Mouse (Mus musculus) erythroblast, embryonic 14.5 days (primary cell): ENCODE results near the gene Ptx3. TPM values are rescaled to one million over a fixed set of nuclear protein-coding genes. Genes with fewer than 3 reads are reported as not detected.
"Not testable (repeated sequence)": the region's sequence is repeated elsewhere in the genome, so short reads cannot be mapped to it uniquely, and the experiment has no call there.

Experiments used
- H3K27me3 ChIP-seq: 2 replicates; pipeline ENCODE4 v1.6.1; 2012; ENCODE audit warnings: inconsistent platforms; ENCODE audit not compliant: control insufficient read depth
- H3K36me3 ChIP-seq: 2 replicates; pipeline ENCODE4 v1.6.1; 2012; ENCODE audit warnings: mild to moderate bottlenecking, inconsistent platforms; ENCODE audit not compliant: control insufficient read depth
- H3K4me1 ChIP-seq: 2 replicates; pipeline ENCODE4 v1.6.1; 2012; ENCODE audit warnings: inconsistent platforms; ENCODE audit not compliant: control insufficient read depth
- H3K4me3 ChIP-seq: replicated peaks from 2 replicates; pipeline ENCODE3; 2012; ENCODE audit warnings: moderate library complexity, mild to moderate bottlenecking, inconsistent platforms
- H3K9me3 ChIP-seq: 2 replicates; pipeline ENCODE4 v1.6.1; 2012; ENCODE audit warnings: low read length, inconsistent platforms, mixed read lengths; ENCODE audit not compliant: control insufficient read depth
- GATA1 ChIP-seq: IDR thresholded peaks from 2 replicates; pipeline ENCODE4 v1.6.1; 2012; ENCODE audit warnings: low read length, inconsistent platforms, mixed read lengths
- TAL1 ChIP-seq: IDR thresholded peaks from 3 replicates; pipeline ENCODE4 v1.6.1; 2012; ENCODE audit warnings: low read length, inconsistent platforms, mixed read lengths
- polyA plus RNA-seq: library from polyadenylated mRNA; stranded (reverse); fragments of >175 nt; gene quantifications from 2 replicates; pipeline ENCODE4 v1.2.3, GENCODE M21; 2012

Gene Ptx3
- polyA plus RNA-seq, 1 experiment = not detected

GRCm38 (mm10) chr3:66224931-66225537 lies 5.3 kb downstream of the Ptx3 start:
- Histone ChIP-seq H3K9me3 (no peaks in the 10 kb centered on the region; the same call in 1 of the 2 replicates), H3K4me3 (no peak overlapping the region), H3K27me3 (peaks cover 28% of the 10 kb centered on the region), H3K4me1 (no peaks in the 10 kb centered on the region), H3K36me3 (no peaks in the 10 kb centered on the region)
- TF ChIP-seq TAL1 (no peak), GATA1 (no peak)

GRCm38 (mm10) chr3:66236234-66236871 lies 16.6 kb downstream of the Ptx3 start:
- H3K4me1 ChIP-seq, H3K27me3 ChIP-seq, H3K9me3 ChIP-seq, H3K4me3 ChIP-seq, H3K36me3 ChIP-seq: not testable (repeated sequence)

- no peaks in the 10 kb centered on the region for H3K4me1 ChIP-seq
- H3K9me3 ChIP-seq = peaks cover 2% of the 10 kb centered on the region; the same call in 1 of the 2 replicates
- H3K27me3 ChIP-seq = no peaks in the 10 kb centered on the region
- H3K36me3 ChIP-seq = no peaks in the 10 kb centered on the region
- TF ChIP-seq TAL1 (no peak), GATA1 (no peak)
- no peak overlapping the region for H3K4me3 ChIP-seq
These were observed 20.8 kb downstream of the Ptx3 start for GRCm38 (mm10) chr3:66240476-66240875.

- Histone ChIP-seq H3K36me3 (no peaks in the 10 kb centered on the region), H3K9me3 (no peaks in the 10 kb centered on the region), H3K4me1 (no peaks in the 10 kb centered on the region), H3K27me3 (no peaks in the 10 kb centered on the region), H3K4me3 (no peak overlapping the region)
- TF ChIP-seq TAL1 = no peak
These were observed 32.1 kb downstream of the Ptx3 start for GRCm38 (mm10) chr3:66251842-66252241.

- Histone ChIP-seq H3K36me3 (no peaks in the 10 kb centered on the region), H3K9me3 (no peaks in the 10 kb centered on the region), H3K4me3 (no peak overlapping the region), H3K27me3 (no peaks in the 10 kb centered on the region), H3K4me1 (no peaks in the 10 kb centered on the region)
- TF ChIP-seq GATA1 = no peak
- TF ChIP-seq TAL1 = no peak
These were observed 34.9 kb downstream of the Ptx3 start for GRCm38 (mm10) chr3:66254504-66255105.

- Histone ChIP-seq H3K36me3 (no peaks in the 10 kb centered on the region), H3K4me3 (no peak overlapping the region), H3K27me3 (no peaks in the 10 kb centered on the region), H3K9me3 (no peaks in the 10 kb centered on the region), H3K4me1 (no peaks in the 10 kb centered on the region)
- TF ChIP-seq TAL1 (no peak), GATA1 (no peak)
These were observed 42.6 kb downstream of the Ptx3 start for GRCm38 (mm10) chr3:66262319-66262718.

GRCm38 (mm10) chr3:66263270-66263669 lies 43.6 kb downstream of the Ptx3 start:
- Histone ChIP-seq H3K36me3 (no peaks in the 10 kb centered on the region), H3K4me3 (no peak overlapping the region), H3K27me3 (no peaks in the 10 kb centered on the region), H3K9me3 (no peaks in the 10 kb centered on the region), H3K4me1 (no peaks in the 10 kb centered on the region)
- no peak for TF ChIP-seq TAL1
- TF ChIP-seq GATA1 = no peak

Other genes with a start within 250 kb of the Ptx3 start
- not detected in 2 replicates for gene Veph1, start 76.9 kb downstream of the Ptx3 start, polyA plus RNA-seq